Mouse (Mus musculus) olfactory bulb, adult 2 months (tissue): ENCODE measurements around the gene Crkl. TPM values are rescaled to one million over a fixed set of nuclear protein-coding genes. Genes with fewer than 3 reads are reported as not detected.

Experiments used
- H3K27ac ChIP-seq: fragments of 200-500 bp; 2 replicates; pipeline ENCODE4 v1.5.1; 2012; ENCODE audit warnings: low read depth, low read length; ENCODE audit not compliant: insufficient read depth
- H3K4me1 ChIP-seq: fragments of 200-500 bp; 2 replicates; pipeline ENCODE4 v1.6.1; 2012; ENCODE audit warnings: low read length; ENCODE audit not compliant: control insufficient read depth, insufficient read depth
- H3K4me3 ChIP-seq: fragments of 200-500 bp; 2 replicates; pipeline ENCODE4 v1.5.1; 2012; ENCODE audit warnings: mild to moderate bottlenecking, low read depth, low read length, moderate library complexity; ENCODE audit not compliant: insufficient read depth
- CTCF ChIP-seq: fragments of 200-500 bp; IDR thresholded peaks from 2 replicates; pipeline ENCODE4 v1.5.1; 2012; ENCODE audit warnings: low read depth, mild to moderate bottlenecking, low read length, moderate library complexity; ENCODE audit not compliant: insufficient read depth
- POLR2A ChIP-seq: fragments of 200-500 bp; IDR thresholded peaks from 2 replicates; pipeline ENCODE4 v1.6.1; 2012; ENCODE audit warnings: mild to moderate bottlenecking, low read depth, low read length, moderate library complexity; ENCODE audit not compliant: insufficient read depth
- WGBS: fragments of 180-500 bp; shearing (Covaris S2); methylation state at CpG from one replicate; pipeline ENCODE4 v1.1.7; 2018; 5-methylcytosine and 5-hydroxymethylcytosine counted together
- polyA plus RNA-seq: library from polyadenylated mRNA; stranded (reverse); fragments of >200 nt; gene quantifications from 2 replicates; pipeline ENCODE4 v1.2.4, GENCODE M21; 2012; ENCODE audit warnings: low replicate concordance; ENCODE audit not compliant: missing spikeins, insufficient read depth, insufficient read length

Gene Crkl
- polyA plus RNA-seq, 1 experiment: not detected

- H3K4me1 ChIP-seq: peaks cover 8% of the 10 kb centered on the region
- TF ChIP-seq POLR2A: no peak
- TF ChIP-seq CTCF: no peak
Observed at GRCm38 (mm10) chr16:17510686-17511085, 58.9 kb downstream of the Crkl start.

DNA sequence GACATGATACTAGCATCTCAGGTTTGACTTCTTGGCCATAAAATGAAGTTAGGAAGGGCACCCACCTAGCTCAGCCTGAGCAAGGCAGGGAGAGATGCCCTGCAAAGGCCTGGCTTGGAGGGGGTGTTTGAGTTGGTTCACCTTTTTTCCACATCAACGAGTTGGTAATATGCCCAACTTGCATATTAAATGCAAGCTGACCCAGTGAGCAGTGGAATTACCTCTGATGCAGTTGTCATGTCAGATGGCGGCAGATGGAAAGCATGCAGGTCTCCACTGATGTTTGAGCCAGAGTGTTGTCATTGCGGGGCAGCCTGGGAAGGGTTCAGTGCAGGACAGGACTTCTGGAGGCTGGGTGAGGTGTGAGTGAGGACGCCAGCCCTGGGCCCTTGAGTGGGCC, 59.6 kb downstream of the Crkl start:
- TF ChIP-seq CTCF: no peak
- TF ChIP-seq POLR2A: no peak
- no peak overlapping the region for H3K4me3 ChIP-seq
- no peak overlapping the region for H3K27ac ChIP-seq
- 95% methylated on average over 4 of the region's 4 CpGs for WGBS
- H3K4me1 ChIP-seq: peaks cover 8% of the 10 kb centered on the region

More at GRCm38 (mm10) chr16:17510686-17511085, 58.9 kb downstream of the Crkl start:
- Histone ChIP-seq H3K4me3 (no peak overlapping the region), H3K27ac (no peak overlapping the region)
- 80% methylated on average over 2 of the region's 2 CpGs for WGBS

DNA sequence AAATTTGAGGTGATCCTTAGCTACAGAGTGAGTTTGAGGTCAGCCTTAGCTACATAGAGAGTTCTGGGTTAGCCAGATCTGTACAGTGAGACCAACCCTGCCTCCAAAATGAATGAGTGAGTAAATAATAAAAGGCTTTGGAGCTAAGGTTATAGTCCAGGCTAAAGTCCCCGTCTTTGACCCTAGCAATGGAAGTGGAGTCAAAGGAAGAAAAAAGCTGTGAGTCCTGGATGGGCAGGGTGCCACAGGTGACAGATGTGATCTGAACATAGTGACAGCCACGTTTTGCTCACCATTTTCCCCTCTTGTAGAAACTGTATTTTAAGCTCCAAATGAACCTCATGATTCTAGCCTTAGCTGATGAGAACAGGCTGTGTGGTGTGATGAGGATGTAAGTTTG, 67.1 kb downstream of the Crkl start:
- Histone ChIP-seq H3K4me3 (no peak overlapping the region), H3K27ac (no peak overlapping the region), H3K4me1 (no peaks in the 10 kb centered on the region)
- no peak for TF ChIP-seq CTCF
- WGBS: 82% methylated on average over 2 of the region's 2 CpGs

DNA sequence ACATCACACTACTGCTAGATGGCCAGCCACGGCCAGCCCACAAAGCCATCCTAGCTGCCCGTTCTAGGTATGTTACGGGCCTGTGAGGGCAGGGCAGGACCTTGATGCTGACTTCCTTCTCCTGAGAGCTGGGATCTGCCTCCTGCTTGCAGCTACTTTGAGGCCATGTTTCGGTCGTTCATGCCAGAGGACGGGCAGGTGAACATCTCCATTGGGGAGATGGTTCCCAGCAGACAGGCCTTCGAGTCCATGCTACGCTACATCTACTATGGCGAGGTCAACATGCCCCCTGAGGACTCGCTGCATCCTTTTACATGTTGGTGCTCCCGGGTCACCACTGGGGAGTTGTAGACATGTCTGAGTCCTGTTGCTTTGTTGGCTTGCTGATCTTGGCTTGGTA, 72.4 kb downstream of the Crkl start:
- H3K4me3 ChIP-seq: no peak overlapping the region
- WGBS: 89% methylated on average over 11 of the region's 11 CpGs
- no peak overlapping the region for H3K27ac ChIP-seq
- H3K4me1 ChIP-seq: 0 out of 2 replicates have a peak, but pooled peaks cover 3% of the 10 kb centered on the region
- TF ChIP-seq POLR2A: no peak
- TF ChIP-seq CTCF: no peak

DNA sequence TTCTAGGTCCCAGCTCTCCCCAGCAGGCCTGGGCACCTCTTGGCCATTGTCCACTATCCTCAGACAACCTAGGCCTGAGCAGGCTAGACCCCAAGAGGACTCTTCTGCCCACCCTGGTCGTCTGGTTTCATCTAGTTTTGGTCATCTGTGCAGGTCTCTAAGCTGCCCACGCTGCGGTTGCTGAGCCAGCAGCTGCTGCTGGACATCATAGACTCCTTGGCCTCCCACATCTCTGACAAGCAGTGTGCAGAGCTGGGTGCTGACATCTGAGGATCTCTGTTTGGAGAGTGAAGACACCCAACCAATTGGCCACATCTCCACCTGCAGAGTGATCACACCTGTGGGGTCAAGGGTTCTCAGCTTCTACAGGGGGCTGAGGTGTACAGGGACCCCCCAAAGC, 73.7 kb downstream of the Crkl start:
- TF ChIP-seq POLR2A: no peak
- 74% methylated on average over 3 of the region's 3 CpGs for WGBS
- Histone ChIP-seq H3K27ac (no peak overlapping the region), H3K4me1 (peaks cover 7% of the 10 kb centered on the region; the same call in 1 of the 2 replicates), H3K4me3 (no peak overlapping the region)

DNA sequence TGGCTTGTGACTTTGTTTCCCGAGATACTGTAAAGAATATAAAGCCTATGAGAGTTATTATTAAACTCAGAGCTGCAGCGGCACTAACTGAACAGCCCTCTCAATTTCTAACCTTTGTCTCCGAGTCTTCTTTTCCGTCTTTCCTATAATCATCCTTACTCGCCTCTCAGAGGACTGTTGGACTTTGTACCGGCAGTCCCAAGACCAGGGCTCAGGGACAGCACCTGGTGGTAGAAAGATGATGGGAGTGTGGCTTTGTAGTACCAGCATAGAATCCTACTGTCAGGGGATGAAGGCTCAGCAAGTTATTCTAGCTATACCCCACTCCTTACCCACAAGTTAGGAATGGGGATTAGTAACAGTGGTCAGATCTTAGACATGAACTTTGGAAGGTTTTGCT, 74.4 kb downstream of the Crkl start:
- no peak overlapping the region for H3K4me3 ChIP-seq
- TF ChIP-seq POLR2A (no peak), CTCF (no peak)
- no peak overlapping the region for H3K27ac ChIP-seq
- H3K4me1 ChIP-seq: peaks cover 7% of the 10 kb centered on the region; the same call in 1 of the 2 replicates
- 86% methylated on average over 6 of the region's 6 CpGs for WGBS

- H3K4me1 ChIP-seq: peaks cover 10% of the 10 kb centered on the region; the same call in 1 of the 2 replicates
- TF ChIP-seq CTCF (no peak), POLR2A (no peak)
- H3K27ac ChIP-seq: no peak overlapping the region
- no peak overlapping the region for H3K4me3 ChIP-seq
Observed at GRCm38 (mm10) chr16:17527606-17528005, 75.8 kb downstream of the Crkl start.

DNA sequence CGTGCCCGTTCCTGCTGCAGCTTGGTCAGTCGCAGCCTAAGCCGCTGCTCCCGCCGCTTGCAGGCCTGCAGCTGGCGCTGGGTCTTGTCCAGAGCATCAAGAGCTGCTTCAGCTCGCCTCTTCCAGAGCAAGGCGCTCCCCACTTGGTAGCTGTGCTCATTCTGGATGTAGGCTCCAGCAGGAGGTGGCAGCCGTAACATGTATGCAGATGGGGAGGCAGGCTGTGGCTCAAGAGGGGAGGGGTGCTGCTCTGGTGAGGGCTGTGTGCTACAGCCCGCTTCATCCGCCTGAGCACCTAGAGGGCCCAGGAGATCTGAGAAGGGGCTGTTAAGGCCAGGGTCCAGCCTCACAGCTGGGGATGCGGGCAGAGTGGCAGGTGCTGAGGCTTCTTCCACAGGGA, 76.5 kb downstream of the Crkl start:
- H3K27ac ChIP-seq: no peak overlapping the region
- peaks cover 10% of the 10 kb centered on the region; the same call in 1 of the 2 replicates for H3K4me1 ChIP-seq
- H3K4me3 ChIP-seq: no peak overlapping the region
- WGBS: 82% methylated on average over 13 of the region's 13 CpGs
- no peak for TF ChIP-seq POLR2A
- no peak for TF ChIP-seq CTCF

GRCm38 (mm10) chr16:17529981-17530586, 78.3 kb downstream of the Crkl start:
- peaks cover 10% of the 10 kb centered on the region; the same call in 1 of the 2 replicates for H3K4me1 ChIP-seq
- H3K27ac ChIP-seq: peak overlapping the region; percentile 45; the same call in 1 of the 2 replicates
- WGBS: 7% methylated on average over 17 of the region's 17 CpGs
- H3K4me3 ChIP-seq: peak overlapping the region; percentile 77
- TF ChIP-seq POLR2A: no peak
- TF ChIP-seq CTCF: no peak

DNA sequence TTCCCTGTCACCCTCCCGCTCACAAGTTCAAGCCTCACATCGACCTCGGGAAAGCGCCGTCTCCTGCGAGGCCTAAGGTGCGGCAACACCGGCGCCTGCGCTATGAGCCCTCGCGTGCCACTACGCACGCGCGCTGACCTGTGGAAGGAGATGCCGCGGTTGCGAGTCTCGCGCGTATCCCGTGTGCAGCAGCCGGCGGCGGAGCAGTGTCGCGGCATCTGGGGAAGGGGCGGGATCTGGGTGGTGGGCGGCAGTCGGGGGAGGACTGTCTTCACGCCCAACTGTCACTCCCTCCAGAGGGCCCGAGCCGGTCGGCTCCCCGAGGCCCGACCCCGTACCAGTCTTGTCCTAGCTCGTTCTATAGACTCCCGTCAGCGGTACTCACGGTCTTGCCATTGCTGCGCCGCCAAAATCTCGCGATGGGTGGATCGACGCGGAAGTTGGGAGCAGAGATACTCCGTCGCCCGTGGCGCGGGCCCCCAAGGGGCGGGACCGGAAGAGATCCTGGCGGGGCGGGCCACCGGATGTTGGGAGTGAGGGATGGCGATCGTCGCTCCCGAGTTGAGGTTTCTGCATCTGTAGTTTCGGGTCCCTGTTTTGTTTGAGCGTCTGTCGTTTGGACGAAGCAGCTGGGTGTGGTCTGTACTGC, 79.0 kb downstream of the Crkl start, which contains the start of gene Thap7:
Gene Thap7, minus strand, starts transcription at position 497 of the 649 bp plus-strand sequence.
- peaks cover 10% of the 10 kb centered on the region; the same call in 1 of the 2 replicates for H3K4me1 ChIP-seq
- peak within 1 kb of the TSS; percentile 77 for H3K4me3 ChIP-seq
- H3K27ac ChIP-seq: peak within 1 kb of the TSS; percentile 63
- TF ChIP-seq CTCF (no peak), POLR2A (peak; percentile 85)
- WGBS: under 1% methylated on average over 67 of the region's 67 CpGs
